Mouse (Mus musculus): ENCODE measurements around the gene Zfp319. TPM values are rescaled to one million over a fixed set of nuclear protein-coding genes. Genes with fewer than 3 reads are reported as not detected.

Zfp319 gene
- polyA plus RNA-seq, 1 experiment from 2014 or later = 9.0 TPM

GRCm38 (mm10) chr8:95346643-95347545 lies 15.1 kb upstream of the Zfp319 start:
- Histone ChIP-seq H3K4me3 (no peak overlapping the region), H3K27ac (no peak overlapping the region)

DNA sequence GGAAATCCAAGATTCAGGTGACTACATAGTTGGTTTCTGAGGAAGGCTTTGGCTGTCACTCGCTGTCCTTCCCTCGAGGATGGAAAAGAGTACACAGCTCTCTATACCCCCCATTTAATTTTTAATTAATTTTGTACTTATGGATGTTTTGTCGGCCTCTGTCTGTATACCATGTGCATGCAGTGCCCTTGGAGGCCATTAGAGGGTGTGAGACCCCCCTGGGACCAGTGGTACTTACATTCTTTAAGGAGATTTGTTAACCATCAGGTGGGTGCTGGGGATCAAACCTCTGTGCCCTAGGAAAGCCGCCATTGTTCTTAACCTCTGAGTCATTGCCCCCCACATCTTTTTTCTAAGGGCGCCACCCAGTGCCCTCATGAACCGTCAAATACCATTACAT lies 12.9 kb upstream of the Zfp319 start:
- Histone ChIP-seq H3K4me3 (no peak overlapping the region), H3K9me3 (no peaks in the 10 kb centered on the region), H3K27me3 (peaks cover under 1% of the 10 kb centered on the region), H3K4me2 (no peak overlapping the region), H3K9ac (no peak overlapping the region), H3K36me3 (peaks cover 58% of the 10 kb centered on the region), H3K4me1 (peaks cover 19% of the 10 kb centered on the region), H3K27ac (no peak overlapping the region)
- no peak for ATAC-seq (ENCODE audit: insufficient number of reproducible peaks, low FRiP score, low TSS enrichment, low read depth)
- WGBS = 77% methylated on average over 6 of the region's 6 CpGs

More at GRCm38 (mm10) chr8:95346643-95347545, 15.1 kb upstream of the Zfp319 start:
- ATAC-seq (ENCODE audit: insufficient number of reproducible peaks, low FRiP score, low TSS enrichment, low read depth) = no peak
- Histone ChIP-seq H3K27me3 (peaks cover 17% of the 10 kb centered on the region), H3K9ac (no peak overlapping the region), H3K4me2 (no peak overlapping the region), H3K36me3 (peaks cover 38% of the 10 kb centered on the region), H3K9me3 (no peaks in the 10 kb centered on the region), H3K4me1 (peaks cover 28% of the 10 kb centered on the region)
- WGBS = 16% methylated on average over 8 of the region's 8 CpGs

GRCm38 (mm10) chr8:95341721-95342120 lies 10.0 kb upstream of the Zfp319 start:
- H3K36me3 ChIP-seq = peaks cover 81% of the 10 kb centered on the region
- H3K9me3 ChIP-seq = no peaks in the 10 kb centered on the region
- H3K4me1 ChIP-seq = peaks cover under 1% of the 10 kb centered on the region
- H3K4me2 ChIP-seq = no peak overlapping the region
- no peak overlapping the region for H3K9ac ChIP-seq
- 69% methylated on average over 5 of the region's 5 CpGs for WGBS
- no peaks in the 10 kb centered on the region for H3K27me3 ChIP-seq
- no peak for ATAC-seq (ENCODE audit: insufficient number of reproducible peaks, low FRiP score, low TSS enrichment, low read depth)
- no peak overlapping the region for H3K27ac ChIP-seq
- H3K4me3 ChIP-seq = no peak overlapping the region

GRCm38 (mm10) chr8:95336363-95336762 lies 4.6 kb upstream of the Zfp319 start:
- Histone ChIP-seq H3K4me1 (peaks cover 3% of the 10 kb centered on the region; the same call in 1 of the 2 replicates), H3K9me3 (no peaks in the 10 kb centered on the region), H3K27me3 (no peaks in the 10 kb centered on the region), H3K4me3 (no peak overlapping the region), H3K4me2 (no peak overlapping the region), H3K36me3 (peaks cover 54% of the 10 kb centered on the region), H3K9ac (no peak overlapping the region), H3K27ac (no peak overlapping the region)
- no peak for ATAC-seq (ENCODE audit: insufficient number of reproducible peaks, low FRiP score, low TSS enrichment, low read depth)

DNA sequence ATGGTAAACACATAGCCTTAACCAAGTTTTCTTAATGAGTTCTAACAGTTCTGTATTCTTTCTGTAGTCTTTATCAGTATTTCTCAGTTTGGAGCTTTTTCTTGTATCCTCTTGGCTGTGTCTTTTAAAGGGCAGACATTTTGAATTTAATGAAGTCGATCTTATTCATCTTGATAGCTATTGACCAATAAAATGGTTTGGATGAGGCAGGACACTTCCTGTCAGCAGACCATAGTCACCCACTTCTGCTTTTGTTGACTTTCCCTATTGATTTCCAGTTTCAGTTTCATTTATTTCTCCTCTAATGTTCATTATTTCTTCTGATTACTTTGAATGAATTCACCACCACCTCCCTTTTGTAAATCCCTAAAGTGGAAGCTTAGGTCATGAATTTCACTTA lies 4.0 kb upstream of the Zfp319 start:
- WGBS = 93% methylated on average over 1 of the region's 1 CpGs
- no peak overlapping the region for H3K27ac ChIP-seq
- no peak for ATAC-seq (ENCODE audit: insufficient number of reproducible peaks, low FRiP score, low TSS enrichment, low read depth)
- H3K4me3 ChIP-seq = no peak overlapping the region
- H3K36me3 ChIP-seq = peaks cover 48% of the 10 kb centered on the region
- no peaks in the 10 kb centered on the region for H3K9me3 ChIP-seq
- H3K4me2 ChIP-seq = no peak overlapping the region
- no peaks in the 10 kb centered on the region for H3K27me3 ChIP-seq
- H3K4me1 ChIP-seq = peaks cover 8% of the 10 kb centered on the region
- H3K9ac ChIP-seq = no peak overlapping the region

- Histone ChIP-seq H3K27me3 (no peaks in the 10 kb centered on the region), H3K4me1 (peaks cover 22% of the 10 kb centered on the region), H3K9ac (peak overlapping the region; percentile 85; the same call in 1 of the 2 replicates), H3K9me3 (no peaks in the 10 kb centered on the region), H3K36me3 (peaks cover 43% of the 10 kb centered on the region), H3K27ac (peak overlapping the region; percentile 97), H3K4me3 (peak overlapping the region; percentile 78), H3K4me2 (peak overlapping the region; percentile 67)
- 16% methylated on average over 21 of the region's 21 CpGs for WGBS
- 0 out of 2 replicates have a peak, but pooled peaks have one; percentile 1 for ATAC-seq (ENCODE audit: insufficient number of reproducible peaks, low FRiP score, low TSS enrichment, low read depth)
Measured at GRCm38 (mm10) chr8:95332437-95333199, 868 bp upstream of the Zfp319 start.

GRCm38 (mm10) chr8:95331156-95331719 lies 512 bp downstream of the Zfp319 start:
- no peaks in the 10 kb centered on the region for H3K27me3 ChIP-seq
- peak overlapping the region; percentile 67 for H3K4me2 ChIP-seq
- peak; percentile 21 for ATAC-seq (ENCODE audit: insufficient number of reproducible peaks, low FRiP score, low TSS enrichment, low read depth)
- H3K9me3 ChIP-seq = no peaks in the 10 kb centered on the region
- H3K4me1 ChIP-seq = peaks cover 24% of the 10 kb centered on the region
- peaks cover 51% of the 10 kb centered on the region for H3K36me3 ChIP-seq
- WGBS = 0% methylated on average over 38 of the region's 38 CpGs
- H3K9ac ChIP-seq = peak overlapping the region; percentile 85
- H3K4me3 ChIP-seq = peak overlapping the region; percentile 78
- peak overlapping the region; percentile 97 for H3K27ac ChIP-seq

GRCm38 (mm10) chr8:95330367-95330766 lies 1.4 kb downstream of the Zfp319 start:
- Histone ChIP-seq H3K4me2 (peak overlapping the region; percentile 67), H3K4me3 (peak overlapping the region; percentile 78), H3K27ac (no peak overlapping the region), H3K9ac (peak overlapping the region; percentile 85), H3K36me3 (peaks cover 58% of the 10 kb centered on the region), H3K27me3 (no peaks in the 10 kb centered on the region), H3K4me1 (peaks cover 24% of the 10 kb centered on the region), H3K9me3 (no peaks in the 10 kb centered on the region)
- no peak for ATAC-seq (ENCODE audit: insufficient number of reproducible peaks, low FRiP score, low TSS enrichment, low read depth)
- 82% methylated on average over 1 of the region's 1 CpGs for WGBS

GRCm38 (mm10) chr8:95327866-95328465 lies 3.8 kb downstream of the Zfp319 start:
- Histone ChIP-seq H3K4me2 (no peak overlapping the region), H3K27me3 (no peaks in the 10 kb centered on the region), H3K4me3 (no peak overlapping the region), H3K27ac (no peak overlapping the region), H3K9me3 (no peaks in the 10 kb centered on the region), H3K9ac (no peak overlapping the region), H3K4me1 (peaks cover 32% of the 10 kb centered on the region), H3K36me3 (peaks cover 59% of the 10 kb centered on the region)
- WGBS = 89% methylated on average over 46 of the region's 46 CpGs
- no peak for ATAC-seq (ENCODE audit: insufficient number of reproducible peaks, low FRiP score, low TSS enrichment, low read depth)

DNA sequence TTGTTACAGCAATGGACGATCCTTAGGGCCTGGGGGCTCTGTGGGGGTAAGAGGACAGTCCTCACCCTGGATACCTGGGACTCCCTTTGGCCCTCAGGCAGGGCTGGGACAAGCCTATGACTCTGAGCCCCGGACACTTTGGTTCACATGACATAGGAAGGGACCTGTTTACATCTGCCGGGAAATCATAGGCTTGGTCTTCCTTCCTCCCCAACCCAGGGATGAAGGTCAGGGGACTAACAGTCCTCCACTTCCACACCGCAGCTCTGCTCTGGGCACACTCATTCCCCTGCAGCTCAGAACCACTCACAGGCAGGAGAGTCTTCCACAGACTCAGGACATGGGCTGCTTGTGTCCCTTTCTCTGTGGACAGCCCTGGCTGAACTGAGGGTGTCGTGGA lies 4.9 kb downstream of the Zfp319 start:
- Histone ChIP-seq H3K9ac (no peak overlapping the region), H3K9me3 (no peaks in the 10 kb centered on the region), H3K4me2 (no peak overlapping the region), H3K4me1 (peaks cover 36% of the 10 kb centered on the region), H3K4me3 (no peak overlapping the region), H3K27ac (no peak overlapping the region), H3K27me3 (no peaks in the 10 kb centered on the region), H3K36me3 (peaks cover 59% of the 10 kb centered on the region)
- no peak for ATAC-seq (ENCODE audit: insufficient number of reproducible peaks, low FRiP score, low TSS enrichment, low read depth)
- WGBS = 90% methylated on average over 5 of the region's 5 CpGs

DNA sequence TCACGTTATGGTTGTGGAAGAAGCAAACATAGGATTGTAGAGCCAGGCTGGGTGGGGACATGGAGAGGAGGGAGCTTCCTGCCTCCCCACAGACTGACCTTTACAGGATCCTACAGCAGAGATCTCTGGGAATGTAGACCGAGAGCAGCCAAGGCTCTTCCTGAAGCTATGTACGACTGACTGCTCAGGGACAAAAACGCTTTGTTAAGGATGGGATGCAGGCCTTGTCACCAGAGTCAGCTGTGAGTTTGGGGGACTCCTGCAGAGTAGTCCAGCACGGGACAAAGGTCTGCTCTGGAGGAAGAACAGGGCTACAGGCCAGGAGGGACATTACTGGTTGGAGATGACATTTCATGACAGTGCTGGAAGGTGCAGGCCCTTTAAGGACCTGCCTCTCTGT lies 7.1 kb downstream of the Zfp319 start:
- H3K36me3 ChIP-seq = peaks cover 59% of the 10 kb centered on the region
- no peak overlapping the region for H3K9ac ChIP-seq
- H3K27me3 ChIP-seq = 0 out of 2 replicates have a peak, but pooled peaks cover 3% of the 10 kb centered on the region
- H3K4me3 ChIP-seq = no peak overlapping the region
- no peak overlapping the region for H3K4me2 ChIP-seq
- WGBS = 83% methylated on average over 5 of the region's 5 CpGs
- ATAC-seq (ENCODE audit: insufficient number of reproducible peaks, low FRiP score, low TSS enrichment, low read depth) = no peak
- H3K9me3 ChIP-seq = no peaks in the 10 kb centered on the region
- H3K27ac ChIP-seq = no peak overlapping the region
- peaks cover 35% of the 10 kb centered on the region for H3K4me1 ChIP-seq

Data from limb, embryonic 15.5 days (tissue).